Mouse (Mus musculus) myocyte (in vitro differentiated cells): ENCODE measurements around the gene Sh3bgr.

Source experiments
- E2F4 ChIP-seq: IDR thresholded peaks from one replicate; pipeline ENCODE4 v1.6.1; 2011; ENCODE audit warnings: mild to moderate bottlenecking, control low read depth, moderate library complexity; ENCODE audit not compliant: insufficient read depth
- MAX ChIP-seq: IDR thresholded peaks from one replicate; pipeline ENCODE4 v1.6.1; 2011; ENCODE audit warnings: low read depth, mild to moderate bottlenecking, control low read depth
- MYOD1 ChIP-seq, 3 experiments: IDR thresholded peaks; one replicate each; pipeline ENCODE4 v1.6.1; 2011; ENCODE audit warnings: control low read depth in 2 of 3, low read depth in 2 of 3, mild to moderate bottlenecking in 2 of 3, moderate library complexity in 1 of 3; ENCODE audit not compliant: insufficient read length in 2 of 3, control insufficient read depth in 1 of 3
- MYOG ChIP-seq, 3 experiments: IDR thresholded peaks; one replicate each; pipeline ENCODE4 v1.6.1; 2011; ENCODE audit warnings: control low read depth in 2 of 3, low read depth in 2 of 3, mild to moderate bottlenecking in 2 of 3; ENCODE audit not compliant: insufficient read length in 2 of 3, control insufficient read depth in 1 of 3, insufficient read depth in 1 of 3
- POLR2A ChIP-seq: IDR thresholded peaks from one replicate; pipeline ENCODE4 v1.6.1; 2011; ENCODE audit warnings: low read depth, mild to moderate bottlenecking, control low read depth, moderate library complexity; ENCODE audit not compliant: insufficient read length
- POLR2AphosphoS2 ChIP-seq: IDR thresholded peaks from one replicate; pipeline ENCODE4 v1.6.1; 2011; ENCODE audit warnings: low read depth, control low read depth; ENCODE audit not compliant: insufficient read length
- SRF ChIP-seq: IDR thresholded peaks from one replicate; pipeline ENCODE4 v1.6.1; 2011; ENCODE audit warnings: low read depth; ENCODE audit not compliant: control insufficient read depth, insufficient read length
- TCF12 ChIP-seq: IDR thresholded peaks from one replicate; pipeline ENCODE4 v1.6.1; 2011; ENCODE audit warnings: mild to moderate bottlenecking, control low read depth; ENCODE audit not compliant: poor library complexity, insufficient read depth, severe bottlenecking
- TCF3 ChIP-seq: IDR thresholded peaks from one replicate; pipeline ENCODE4 v1.6.1; 2011; ENCODE audit warnings: low read depth, control low read depth; ENCODE audit not compliant: insufficient read length
- USF1 ChIP-seq: IDR thresholded peaks from one replicate; pipeline ENCODE4 v1.6.1; 2011; ENCODE audit warnings: low read depth, mild to moderate bottlenecking, control low read depth, moderate library complexity

DNA sequence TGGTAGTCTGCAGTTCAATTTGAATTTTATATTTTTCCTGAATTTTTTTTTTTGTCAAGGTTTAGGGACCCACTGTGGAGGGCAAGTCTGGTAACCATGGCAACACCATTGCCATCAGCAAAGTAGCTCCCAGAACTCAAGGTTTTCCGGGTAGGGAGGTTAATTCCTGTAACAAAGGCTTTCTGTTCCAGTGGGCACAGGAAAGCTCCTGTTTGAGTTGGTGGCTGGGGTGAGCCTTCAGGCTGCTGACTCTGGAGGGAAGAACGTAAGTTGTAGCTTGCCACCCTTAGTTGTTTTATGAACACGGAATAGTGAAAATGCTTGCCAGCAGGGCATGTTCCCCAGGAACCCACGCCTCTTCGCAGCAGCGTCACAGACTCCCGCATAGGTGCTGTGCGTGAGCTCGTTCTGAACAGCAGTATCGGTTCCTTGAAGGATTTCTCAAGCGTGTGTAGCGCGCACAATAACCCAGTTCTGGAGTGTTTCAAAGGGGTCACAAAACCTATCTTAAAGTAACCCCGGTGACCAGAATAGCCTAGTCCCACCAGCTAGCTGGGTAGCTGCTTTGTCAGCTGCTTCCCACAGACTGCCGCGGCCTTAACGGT, 35.2 kb downstream of the Sh3bgr start, which contains the start of gene B3galt5:
- TF ChIP-seq POLR2A (no peak), POLR2AphosphoS2 (no peak), SRF (no peak), E2F4 (no peak), MAX (no peak), USF1 (no peak), MYOD1 (IDR thresholded peaks at IDR 0.05; ENCODE audit: control insufficient read depth in 1 of 3, insufficient read length in 2 of 3, low read depth in 2 of 3) (no peak), MYOG (IDR thresholded peaks at IDR 0.05; ENCODE audit: control insufficient read depth in 1 of 3, insufficient read depth in 1 of 3, insufficient read length in 2 of 3, low read depth in 2 of 3) (no peak), TCF3 (no peak), TCF12 (no peak)
